ENCODE assay signal across 8 mouse cellular contexts in genomic region chr11:76363636-76364035, GRCm38 (mm10). TPM values are rescaled to one million over a fixed set of nuclear protein-coding genes. Genes with fewer than 3 reads are reported as not detected.
DNase-seq lines count a peak whose midpoint lies in the region; ATAC-seq and TF ChIP-seq lines count a peak whose summit lies in the region.

No protein-coding gene starts in this region.

- H3K27ac ChIP-seq in kidney, adult 2 months (ENCODE audit: insufficient read depth, low read depth, low read length) = peak overlapping the region; percentile 19; the same call in 1 of the 2 replicates
- H3K27ac ChIP-seq in embryonic facial prominence, embryonic 14.5 days (replicated peaks; ENCODE audit: low read depth, low read length) = peak overlapping the region; percentile 55
- H3K27ac ChIP-seq in hindbrain, embryonic 11.5 days (ENCODE audit: low read depth, low read length) = peak overlapping the region; percentile 19; the same call in 1 of the 2 replicates
- H3K27ac ChIP-seq in midbrain, embryonic 15.5 days = peak overlapping the region; percentile 10

- no peaks in the 10 kb centered on the region for H3K36me3 ChIP-seq in kidney, adult 2 months (ENCODE audit: control insufficient read depth, insufficient read depth, low read length)
- peaks cover 15% of the 10 kb centered on the region; the same call in 1 of the 2 replicates for H3K36me3 ChIP-seq in embryonic facial prominence, embryonic 14.5 days (ENCODE audit: control insufficient read depth, insufficient read depth, low read length)
- no peaks in the 10 kb centered on the region for H3K36me3 ChIP-seq in hindbrain, embryonic 11.5 days (ENCODE audit: control insufficient read depth, insufficient read depth, low read length)
- no peaks in the 10 kb centered on the region for H3K36me3 ChIP-seq in midbrain, embryonic 15.5 days (replicated peaks)

- TF ChIP-seq CTCF in kidney, adult 2 months (conservative IDR thresholded peaks at IDR 0.05; ENCODE audit: insufficient read depth, insufficient read length, low read depth, low read length) = no peak

- no peak overlapping the region for H3K4me3 ChIP-seq in kidney, adult 2 months (ENCODE audit: insufficient read depth, low read depth, low read length)
- H3K4me3 ChIP-seq in embryonic facial prominence, embryonic 14.5 days (ENCODE audit: low read depth, low read length) = no peak overlapping the region
- no peak overlapping the region for H3K4me3 ChIP-seq in hindbrain, embryonic 11.5 days (ENCODE audit: low read depth, low read length)
- no peak overlapping the region for H3K4me3 ChIP-seq in midbrain, embryonic 15.5 days

- DNase-seq in kidney, adult 2 months = no peak
- no peak for DNase-seq in kidney, adult 11 months
- no peak for DNase-seq in embryonic facial prominence, embryonic 14.5 days (ENCODE audit: low spot score)
- DNase-seq in hindbrain, embryonic 11.5 days (ENCODE audit: low spot score) = no peak
- DNase-seq in adrenal gland, postnatal 10 days = no peak
- DNase-seq in urinary bladder, postnatal 10 days (ENCODE audit: low spot score) = no peak

- 32% methylated on average over 9 of the region's 9 CpGs for WGBS in kidney, adult 2 months
- 27% methylated on average over 9 of the region's 9 CpGs for WGBS in embryonic facial prominence, embryonic 14.5 days
- 23% methylated on average over 9 of the region's 9 CpGs for WGBS in hindbrain, embryonic 11.5 days
- WGBS in midbrain, embryonic 15.5 days = 13% methylated on average over 9 of the region's 9 CpGs

- H3K27me3 ChIP-seq in kidney, adult 2 months (replicated peaks; ENCODE audit: control insufficient read depth, insufficient read depth, low read length) = no peaks in the 10 kb centered on the region
- no peaks in the 10 kb centered on the region for H3K27me3 ChIP-seq in embryonic facial prominence, embryonic 14.5 days (replicated peaks; ENCODE audit: control insufficient read depth, insufficient read depth, low read length)
- H3K27me3 ChIP-seq in hindbrain, embryonic 11.5 days (ENCODE audit: control insufficient read depth, insufficient read depth, low read length) = no peaks in the 10 kb centered on the region
- H3K27me3 ChIP-seq in midbrain, embryonic 15.5 days (replicated peaks) = no peaks in the 10 kb centered on the region

- no peaks in the 10 kb centered on the region for H3K9me3 ChIP-seq in embryonic facial prominence, embryonic 14.5 days (ENCODE audit: control insufficient read depth, low read length)
- no peaks in the 10 kb centered on the region for H3K9me3 ChIP-seq in hindbrain, embryonic 11.5 days (ENCODE audit: control insufficient read depth, low read length)
- H3K9me3 ChIP-seq in midbrain, embryonic 15.5 days = no peaks in the 10 kb centered on the region

- no peak for TF ChIP-seq POLR2A in kidney, adult 2 months (IDR thresholded peaks at IDR 0.05; ENCODE audit: low read depth, low read length)

- H3K4me2 ChIP-seq in embryonic facial prominence, embryonic 14.5 days (ENCODE audit: low read depth, low read length) = no peak overlapping the region
- no peak overlapping the region for H3K4me2 ChIP-seq in hindbrain, embryonic 11.5 days (replicated peaks; ENCODE audit: low read depth, low read length)
- H3K4me2 ChIP-seq in midbrain, embryonic 15.5 days = no peak overlapping the region

- 0 out of 2 replicates have a peak overlapping the region, but pooled peaks have one; percentile 34 for H3K9ac ChIP-seq in embryonic facial prominence, embryonic 14.5 days (ENCODE audit: low read depth, low read length)
- H3K9ac ChIP-seq in hindbrain, embryonic 11.5 days (ENCODE audit: low read depth, low read length) = no peak overlapping the region
- H3K9ac ChIP-seq in midbrain, embryonic 15.5 days = no peak overlapping the region

- H3K4me1 ChIP-seq in kidney, adult 2 months (ENCODE audit: control insufficient read depth, insufficient read depth, low read length) = no peaks in the 10 kb centered on the region
- H3K4me1 ChIP-seq in embryonic facial prominence, embryonic 14.5 days (ENCODE audit: control insufficient read depth, insufficient read depth, low read length) = peaks cover 30% of the 10 kb centered on the region
- H3K4me1 ChIP-seq in hindbrain, embryonic 11.5 days (replicated peaks; ENCODE audit: control insufficient read depth, insufficient read depth, low read length) = peaks cover 6% of the 10 kb centered on the region; the same call in 1 of the 2 replicates
- peaks cover 26% of the 10 kb centered on the region for H3K4me1 ChIP-seq in midbrain, embryonic 15.5 days

- ATAC-seq in embryonic facial prominence, embryonic 14.5 days (ENCODE audit: low read depth) = 0 out of 2 replicates have a peak, but pooled peaks have one; percentile 38
- ATAC-seq in hindbrain, embryonic 11.5 days (ENCODE audit: low FRiP score) = 0 out of 2 replicates have a peak, but pooled peaks have one; percentile 51
- no peak for ATAC-seq in midbrain, embryonic 15.5 days (replicated peaks)
- ATAC-seq in megakaryocyte progenitor cell, adult 5-6 weeks (replicated peaks; ENCODE audit: poor library complexity) = no peak

RNA-seq across cellular contexts. Expression of gene Nxn, which starts 35.3 kb away (rescaled TPM):
- 10.0 and 10.6 TPM in 2 replicates for polyA plus RNA-seq in kidney, adult 2 months (2012; rRNA removed)
- 63.8 and 70.2 TPM in 2 replicates for polyA plus RNA-seq in embryonic facial prominence, embryonic 14.5 days (2014; fragmentation: Nextera tagmentation; extraction: Ambion mirVana)
- polyA plus RNA-seq in hindbrain, embryonic 11.5 days (2014; fragmentation: Nextera tagmentation; extraction: Ambion mirVana) = 40.0 and 45.2 TPM in 2 replicates
- polyA plus RNA-seq in midbrain, embryonic 15.5 days (2015; fragmentation: Nextera tagmentation; extraction: Ambion mirVana) = 22.3 and 23.1 TPM in 2 replicates
- 20.7 and 23.9 TPM in 2 replicates for total RNA-seq in megakaryocyte progenitor cell, adult 5-6 weeks (2015)
- 20.0 and 26.5 TPM in 2 replicates for total RNA-seq in megakaryocyte progenitor cell, adult 5-6 weeks (2017)
- total RNA-seq in adrenal gland, postnatal 10 days (2021) = 10 to 100 TPM; 22.5 to 25.0 TPM

RNA-seq across cellular contexts. Expression of gene Timm22, which starts 43.1 kb away (rescaled TPM):
- polyA plus RNA-seq in kidney, adult 2 months (2012; rRNA removed) = 16.1 and 17.4 TPM in 2 replicates
- 113 and 124 TPM in 2 replicates for polyA plus RNA-seq in embryonic facial prominence, embryonic 14.5 days (2014; fragmentation: Nextera tagmentation; extraction: Ambion mirVana)
- 113 and 116 TPM in 2 replicates for polyA plus RNA-seq in hindbrain, embryonic 11.5 days (2014; fragmentation: Nextera tagmentation; extraction: Ambion mirVana)
- 103 and 109 TPM in 2 replicates for polyA plus RNA-seq in midbrain, embryonic 15.5 days (2015; fragmentation: Nextera tagmentation; extraction: Ambion mirVana)
- total RNA-seq in megakaryocyte progenitor cell, adult 5-6 weeks (2015) = 20.4 and 25.9 TPM in 2 replicates
- 11.0 and 14.2 TPM in 2 replicates for total RNA-seq in megakaryocyte progenitor cell, adult 5-6 weeks (2017)
- 10 to 100 TPM; 45.2 to 47.5 TPM for total RNA-seq in adrenal gland, postnatal 10 days (2021)

Comparison
In these comparisons a context has a peak if more than half of its experiments do, and no peak if none do; other contexts are left out.
1. ATAC-seq: peak in embryonic facial prominence, embryonic 14.5 days (single experiment) and hindbrain, embryonic 11.5 days (single experiment); none in midbrain, embryonic 15.5 days (single experiment) and megakaryocyte progenitor cell, adult 5-6 weeks (single experiment).
2. Peak in every context shown above with its lines, with median percentiles within 50 percentile points of each other: H3K27ac ChIP-seq.